Mouse (Mus musculus) heart, embryonic 13.5 days (tissue): ENCODE data around the gene Izumo4. TPM values are rescaled to one million over a fixed set of nuclear protein-coding genes. Genes with fewer than 3 reads are reported as not detected.

Experiments
- polyA plus RNA-seq: library from polyadenylated mRNA; unstranded; fragments of >200 nt; fragmentation: Nextera tagmentation; extraction: Ambion mirVana; gene quantifications from 2 replicates; pipeline ENCODE4 v1.2.1, GENCODE M21; 2015

Izumo4 gene
- polyA plus RNA-seq, 1 experiment from 2014 or later = 12.7 TPM

Other genes with a start within 250 kb of the Izumo4 start
- not detected in 2 replicates for gene Onecut3, start 207.3 kb upstream of the Izumo4 start, polyA plus RNA-seq
- 0.11 and 0.13 TPM in 2 replicates for gene Atp8b3, start 163.1 kb upstream of the Izumo4 start, polyA plus RNA-seq
- gene Rexo1, start 140.6 kb upstream of the Izumo4 start, polyA plus RNA-seq = 15.9 and 17.7 TPM in 2 replicates
- gene Klf16, start 124.9 kb upstream of the Izumo4 start, polyA plus RNA-seq = 5.1 and 6.2 TPM in 2 replicates
- 81.7 and 85.1 TPM in 2 replicates for gene Abhd17a, start 111.8 kb upstream of the Izumo4 start, polyA plus RNA-seq
- 65.9 and 70.4 TPM in 2 replicates for gene Scamp4, start 99.3 kb upstream of the Izumo4 start, polyA plus RNA-seq
- gene Adat3, start 99.3 kb upstream of the Izumo4 start, polyA plus RNA-seq = 4.4 and 5.6 TPM in 2 replicates
- 1.5 and 1.7 TPM in 2 replicates for gene Gm49322, start 96.2 kb upstream of the Izumo4 start, polyA plus RNA-seq
- 87.5 and 89.0 TPM in 2 replicates for gene Csnk1g2, start 79.3 kb upstream of the Izumo4 start, polyA plus RNA-seq
- 50.9 and 53.7 TPM in 2 replicates for gene Btbd2, start 45.1 kb upstream of the Izumo4 start, polyA plus RNA-seq
- gene Mknk2, start 24.1 kb upstream of the Izumo4 start, polyA plus RNA-seq = 78.2 and 78.7 TPM in 2 replicates
- gene Mob3a, start 207 bp upstream of the Izumo4 start, polyA plus RNA-seq = 26.0 and 27.2 TPM in 2 replicates
- gene Ap3d1, start 40.1 kb downstream of the Izumo4 start, polyA plus RNA-seq = 44.0 and 46.4 TPM in 2 replicates
- 17.9 and 19.1 TPM in 2 replicates for gene Dot1l, start 53.0 kb downstream of the Izumo4 start, polyA plus RNA-seq
- 46.3 and 53.4 TPM in 2 replicates for gene Sf3a2, start 96.0 kb downstream of the Izumo4 start, polyA plus RNA-seq
- 79.6 and 86.5 TPM in 2 replicates for gene Plekhj1, start 96.4 kb downstream of the Izumo4 start, polyA plus RNA-seq
- gene Amh, start 103.1 kb downstream of the Izumo4 start, polyA plus RNA-seq = 0.11 TPM in 1 of 2 replicates, not detected in the other
- gene Jsrp1, start 111.3 kb downstream of the Izumo4 start, polyA plus RNA-seq = 5.7 and 5.9 TPM in 2 replicates
- 2,053 and 2,109 TPM in 2 replicates for gene Oaz1, start 124.5 kb downstream of the Izumo4 start, polyA plus RNA-seq
- gene Lingo3, start 141.9 kb downstream of the Izumo4 start, polyA plus RNA-seq = 0.16 and 0.34 TPM in 2 replicates
- gene Lsm7, start 153.0 kb downstream of the Izumo4 start, polyA plus RNA-seq = 157 and 171 TPM in 2 replicates
- gene Sppl2b, start 153.1 kb downstream of the Izumo4 start, polyA plus RNA-seq = 27.7 and 28.5 TPM in 2 replicates
- 0.05 and 0.07 TPM in 2 replicates for gene Tmprss9, start 169.7 kb downstream of the Izumo4 start, polyA plus RNA-seq
- gene Timm13, start 198.8 kb downstream of the Izumo4 start, polyA plus RNA-seq = 285 and 314 TPM in 2 replicates
- gene Lmnb2, start 216.1 kb downstream of the Izumo4 start, polyA plus RNA-seq = 24.8 and 26.7 TPM in 2 replicates
- gene Gadd45b, start 227.9 kb downstream of the Izumo4 start, polyA plus RNA-seq = 29.2 and 33.9 TPM in 2 replicates